Mouse (Mus musculus) lung, embryonic 14.5 days (tissue): ENCODE data around the gene 6030445D17Rik. TPM values are rescaled to one million over a fixed set of nuclear protein-coding genes. Genes with fewer than 3 reads are reported as not detected.

Experiments used
- ATAC-seq: fragments of 200-750 bp; cut with Nextera tagmentation; 2 replicates; pipeline ENCODE4 v1.8.0; 2017; ENCODE audit warnings: mild to moderate bottlenecking, moderate TSS enrichment, moderate library complexity; ENCODE audit not compliant: insufficient read depth
- DNase-seq: peaks from one replicate; pipeline ENCODE4 v3.0.0-alpha.2; 2015
- H3K27ac ChIP-seq: fragments of 300-500 bp; sonication (generic); 2 replicates; pipeline ENCODE4 v1.5.1; 2014; ENCODE audit warnings: low read depth, mild to moderate bottlenecking, moderate library complexity
- H3K27me3 ChIP-seq: fragments of 300-500 bp; sonication (generic); 2 replicates; pipeline ENCODE4 v1.6.1; 2014; ENCODE audit warnings: low read length, control low read depth; ENCODE audit not compliant: insufficient read depth
- H3K36me3 ChIP-seq: fragments of 300-500 bp; sonication (generic); 2 replicates; pipeline ENCODE4 v1.6.1; 2014; ENCODE audit warnings: control low read depth; ENCODE audit not compliant: insufficient read depth
- H3K4me1 ChIP-seq: fragments of 300-500 bp; sonication (generic); 2 replicates; pipeline ENCODE4 v1.6.1; 2014; ENCODE audit warnings: antibody characterized with exemption, control low read depth; ENCODE audit not compliant: insufficient read depth
- H3K4me2 ChIP-seq: fragments of 300-500 bp; sonication (generic); 2 replicates; pipeline ENCODE4 v1.6.1; 2014; ENCODE audit warnings: mild to moderate bottlenecking
- H3K4me3 ChIP-seq: fragments of 300-500 bp; sonication (generic); 2 replicates; pipeline ENCODE4 v1.5.1; 2014; ENCODE audit warnings: low read depth, low read length
- H3K9ac ChIP-seq: fragments of 300-500 bp; sonication (generic); 2 replicates; pipeline ENCODE4 v1.6.1; 2014
- H3K9me3 ChIP-seq: fragments of 300-500 bp; sonication (generic); 2 replicates; pipeline ENCODE4 v1.6.1; 2016; ENCODE audit warnings: low read depth, low read length, control low read depth
- CTCF ChIP-seq: IDR thresholded peaks from 2 replicates; pipeline ENCODE4 v1.5.1; 2016; ENCODE audit warnings: antibody characterized with exemption, low read depth
- WGBS: fragments of 180-500 bp; shearing (Covaris S2); extraction: QIAGEN DNeasy Blood & Tissue Kit; methylation state at CpG from one replicate; pipeline ENCODE4 v1.1.7; 2014; 5-methylcytosine and 5-hydroxymethylcytosine counted together
- polyA plus RNA-seq: library from polyadenylated mRNA; unstranded; fragments of >200 nt; fragmentation: Nextera tagmentation; extraction: Ambion mirVana; gene quantifications from 2 replicates; pipeline ENCODE4 v1.2.1, GENCODE M21; 2014

Gene 6030445D17Rik
- polyA plus RNA-seq, result 0.30 and 0.42 TPM in 2 replicates

- peak within 1 kb of the TSS; percentile 64 for H3K4me3 ChIP-seq
- ATAC-seq (peak; percentile 75), DNase-seq (peak; percentile 83)
- H3K36me3 ChIP-seq, result no peaks in the 10 kb centered on the region
- peak within 1 kb of the TSS; percentile 99 for H3K4me2 ChIP-seq
- peak within 1 kb of the TSS; percentile 80 for H3K27ac ChIP-seq
- peak within 1 kb of the TSS; percentile 68 for H3K9ac ChIP-seq
- H3K27me3 ChIP-seq, result peaks cover 18% of the 10 kb centered on the region
- H3K9me3 ChIP-seq, result no peaks in the 10 kb centered on the region
- 1% methylated on average over 62 of the region's 64 CpGs for WGBS
- 0 out of 2 replicates have a peak, but pooled peaks cover 7% of the 10 kb centered on the region for H3K4me1 ChIP-seq
- 0 out of 2 replicates have a peak, but pooled peaks have one; percentile 11 for TF ChIP-seq CTCF
Measured at GRCm38 (mm10) chr4:136462086-136462838, at the start of gene 6030445D17Rik. TSS of gene 6030445D17Rik (plus strand) at chr4:136462250.

DNA sequence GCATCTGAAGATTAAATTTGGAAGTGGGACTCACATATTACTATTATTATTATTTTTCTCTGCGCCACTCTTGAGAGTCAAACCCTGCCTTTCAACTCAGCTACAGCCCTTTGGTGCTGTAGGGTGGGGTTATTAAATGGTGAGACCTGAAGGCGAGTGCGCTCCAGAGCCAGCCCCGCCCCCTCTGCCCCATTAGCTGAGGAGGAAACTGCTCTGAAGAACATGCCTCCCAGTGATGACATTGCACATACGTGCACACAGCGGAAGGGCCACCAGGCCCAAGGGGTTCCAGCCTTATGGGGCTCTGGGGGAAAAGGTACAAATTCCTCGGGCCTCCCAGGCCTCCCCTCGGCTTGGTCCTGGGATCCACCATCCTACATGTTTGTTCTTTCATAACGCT lies 46.6 kb upstream of the 6030445D17Rik start:
- Histone ChIP-seq H3K9ac (no peak overlapping the region), H3K9me3 (no peaks in the 10 kb centered on the region), H3K27ac (no peak overlapping the region), H3K4me1 (no peaks in the 10 kb centered on the region), H3K4me2 (no peak overlapping the region), H3K4me3 (no peak overlapping the region), H3K27me3 (no peaks in the 10 kb centered on the region), H3K36me3 (no peaks in the 10 kb centered on the region)
- ATAC-seq (no peak), DNase-seq (no peak)
- 86% methylated on average over 9 of the region's 9 CpGs for WGBS
- no peak for TF ChIP-seq CTCF

- no peak for TF ChIP-seq CTCF
- peaks cover 12% of the 10 kb centered on the region for H3K27me3 ChIP-seq
- peak; percentile 22 for DNase-seq
- H3K9ac ChIP-seq, result no peak overlapping the region
- no peaks in the 10 kb centered on the region for H3K4me1 ChIP-seq
- no peaks in the 10 kb centered on the region for H3K9me3 ChIP-seq
- no peak for ATAC-seq
- WGBS, result 11% methylated on average over 11 of the region's 11 CpGs
- no peak overlapping the region for H3K4me2 ChIP-seq
- H3K27ac ChIP-seq, result no peak overlapping the region
- no peaks in the 10 kb centered on the region for H3K36me3 ChIP-seq
- H3K4me3 ChIP-seq, result no peak overlapping the region
Measured at GRCm38 (mm10) chr4:136418962-136419361, 43.1 kb upstream of the 6030445D17Rik start.

DNA sequence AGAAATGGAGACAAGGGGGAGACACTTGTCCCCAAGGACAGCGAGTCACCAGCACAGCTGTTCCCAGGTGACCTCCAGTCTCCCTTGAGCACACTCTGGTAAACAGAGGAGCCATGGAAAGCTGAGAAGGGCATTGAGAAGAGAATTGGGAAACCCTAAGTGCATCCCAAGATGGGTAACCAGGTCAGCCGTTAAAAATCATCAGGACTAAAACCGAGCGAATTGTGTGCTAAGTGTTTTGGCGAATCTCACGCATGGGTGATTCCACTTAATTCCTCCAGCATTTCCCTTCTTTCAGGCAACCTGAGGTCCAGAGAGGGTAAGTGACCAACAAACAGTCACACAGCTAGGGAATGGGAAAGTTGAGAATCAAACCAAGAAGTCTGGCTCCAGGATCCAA lies 42.7 kb upstream of the 6030445D17Rik start:
- Histone ChIP-seq H3K9ac (no peak overlapping the region), H3K27ac (no peak overlapping the region), H3K27me3 (peaks cover 16% of the 10 kb centered on the region), H3K4me2 (no peak overlapping the region), H3K4me1 (no peaks in the 10 kb centered on the region), H3K4me3 (no peak overlapping the region), H3K9me3 (no peaks in the 10 kb centered on the region), H3K36me3 (no peaks in the 10 kb centered on the region)
- TF ChIP-seq CTCF, result no peak
- no peak for ATAC-seq
- no peak for DNase-seq
- WGBS, result 66% methylated on average over 6 of the region's 6 CpGs

DNA sequence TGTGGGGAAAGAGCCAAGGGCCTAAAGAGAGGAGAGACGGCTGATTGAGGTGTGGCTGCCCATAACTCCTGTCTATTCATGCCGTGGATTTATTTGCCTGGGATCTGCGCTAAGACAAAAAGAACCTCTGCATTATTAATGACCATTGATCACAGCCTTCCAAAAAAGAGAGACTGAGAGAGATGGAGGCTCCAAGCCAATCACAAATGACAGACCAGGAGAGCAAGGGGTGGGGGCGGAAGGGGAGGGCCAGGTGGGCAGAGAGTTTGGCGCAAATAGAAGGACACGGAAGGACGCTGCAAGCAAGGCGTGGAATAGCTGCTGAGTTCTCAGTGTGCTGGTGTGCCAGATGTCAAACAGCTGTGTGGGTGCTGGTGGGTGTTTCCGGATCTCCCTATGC lies 38.8 kb upstream of the 6030445D17Rik start, which contains the start of gene Htr1d:
Gene Htr1d (plus strand): TSS at position 301 of the 400 bp plus-strand sequence.
- H3K4me3 ChIP-seq, result peak within 1 kb of the TSS; percentile 47
- no peak for DNase-seq
- peak within 1 kb of the TSS; percentile 46 for H3K9ac ChIP-seq
- no peak for ATAC-seq
- no peak within 1 kb of the TSS for H3K27ac ChIP-seq
- H3K9me3 ChIP-seq, result no peaks in the 10 kb centered on the region
- WGBS, result 44% methylated on average over 9 of the region's 9 CpGs
- H3K4me2 ChIP-seq, result peak within 1 kb of the TSS; percentile 93
- H3K36me3 ChIP-seq, result no peaks in the 10 kb centered on the region
- TF ChIP-seq CTCF, result no peak
- peaks cover 29% of the 10 kb centered on the region for H3K27me3 ChIP-seq
- no peaks in the 10 kb centered on the region for H3K4me1 ChIP-seq

GRCm38 (mm10) chr4:136424120-136424999 lies 37.7 kb upstream of the 6030445D17Rik start:
- no peaks in the 10 kb centered on the region for H3K9me3 ChIP-seq
- H3K36me3 ChIP-seq, result no peaks in the 10 kb centered on the region
- WGBS, result 2% methylated on average over 70 of the region's 70 CpGs
- ATAC-seq, result peak; percentile 50; the same call in 1 of the 2 replicates
- peak; percentile 22 for DNase-seq
- peak overlapping the region; percentile 46 for H3K9ac ChIP-seq
- H3K27me3 ChIP-seq, result peaks cover 29% of the 10 kb centered on the region
- peak overlapping the region; percentile 47 for H3K4me3 ChIP-seq
- peak overlapping the region; percentile 93 for H3K4me2 ChIP-seq
- H3K27ac ChIP-seq, result no peak overlapping the region
- H3K4me1 ChIP-seq, result no peaks in the 10 kb centered on the region
- TF ChIP-seq CTCF, result no peak

DNA sequence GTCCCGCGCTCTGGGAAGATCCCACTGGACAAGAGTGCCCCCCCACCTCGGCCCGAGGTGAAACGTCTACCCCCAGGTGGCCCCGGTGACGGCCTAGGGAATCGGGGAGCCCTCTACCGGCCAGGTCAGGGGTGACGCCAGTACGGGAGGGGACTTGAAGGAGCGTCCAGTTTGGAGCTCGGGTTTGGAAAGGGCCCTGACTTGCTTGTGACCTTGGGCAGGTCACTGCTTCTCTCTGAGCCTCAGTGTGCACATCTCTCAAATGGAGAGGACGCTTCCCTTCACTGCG lies 37.1 kb upstream of the 6030445D17Rik start:
- WGBS, result 3% methylated on average over 15 of the region's 15 CpGs
- peak; percentile 47 for TF ChIP-seq CTCF
- Histone ChIP-seq H3K4me3 (peak overlapping the region; percentile 47), H3K36me3 (no peaks in the 10 kb centered on the region), H3K4me2 (peak overlapping the region; percentile 93), H3K9me3 (no peaks in the 10 kb centered on the region), H3K27me3 (peaks cover 29% of the 10 kb centered on the region), H3K27ac (no peak overlapping the region), H3K4me1 (no peaks in the 10 kb centered on the region), H3K9ac (peak overlapping the region; percentile 46; the same call in 1 of the 2 replicates)
- ATAC-seq, result no peak
- peak; percentile 27 for DNase-seq
